Mouse (Mus musculus) embryonic facial prominence, embryonic 11.5 days (tissue): ENCODE measurements at regions not wholly inside any gene's neighbourhood (a gene's known extent, or its start where the extent isn't known, plus 50 kb on each side); places are given as distances from the start of the nearest gene placed in this dataset.
"Not testable (repeated sequence)": the region's sequence is repeated elsewhere in the genome, so short reads cannot be mapped to it uniquely, and the experiment has no call there.

ENCODE experiments used
- ATAC-seq: fragments of 200-750 bp; cut with Nextera tagmentation; replicated peaks from 2 replicates; pipeline ENCODE4 v1.8.0; 2017; ENCODE audit warnings: low read depth; ENCODE audit not compliant: insufficient number of reproducible peaks, low FRiP score, low TSS enrichment
- DNase-seq: peaks from one replicate; pipeline ENCODE4 v3.0.0-alpha.2; 2015; ENCODE audit warnings: low spot score
- H3K27ac ChIP-seq: fragments of 300-500 bp; sonication (generic); replicated peaks from 2 replicates; pipeline ENCODE4 v1.5.1; 2014; ENCODE audit warnings: mild to moderate bottlenecking, low read depth, low read length, control low read depth
- H3K27me3 ChIP-seq: fragments of 300-500 bp; sonication (generic); 2 replicates; pipeline ENCODE4 v1.6.1; 2014; ENCODE audit warnings: mild to moderate bottlenecking, low read length, moderate library complexity, mixed read lengths; ENCODE audit not compliant: control insufficient read depth, insufficient read depth
- H3K36me3 ChIP-seq: fragments of 300-500 bp; sonication (generic); replicated peaks from 2 replicates; pipeline ENCODE4 v1.6.1; 2014; ENCODE audit warnings: low read depth, mild to moderate bottlenecking, low read length, moderate library complexity, mixed read lengths; ENCODE audit not compliant: control insufficient read depth, insufficient read depth
- H3K4me1 ChIP-seq: fragments of 300-500 bp; sonication (generic); 2 replicates; pipeline ENCODE4 v1.6.1; 2014; ENCODE audit warnings: low read length, mixed read lengths; ENCODE audit not compliant: control insufficient read depth, insufficient read depth
- H3K4me2 ChIP-seq: fragments of 300-500 bp; sonication (generic); 2 replicates; pipeline ENCODE4 v1.6.1; 2014; ENCODE audit warnings: low read depth, mild to moderate bottlenecking, control low read depth, low read length, moderate library complexity
- H3K4me3 ChIP-seq: fragments of 300-500 bp; sonication (generic); 2 replicates; pipeline ENCODE4 v1.5.1; 2014; ENCODE audit warnings: low read depth, low read length, control low read depth
- H3K9ac ChIP-seq: fragments of 300-500 bp; sonication (generic); replicated peaks from 2 replicates; pipeline ENCODE4 v1.6.1; 2014; ENCODE audit warnings: mild to moderate bottlenecking, control low read depth, low read length
- H3K9me3 ChIP-seq: fragments of 300-500 bp; sonication (generic); replicated peaks from 2 replicates; pipeline ENCODE4 v1.6.1; 2016; ENCODE audit warnings: mild to moderate bottlenecking, low read length, inconsistent platforms, mixed read lengths; ENCODE audit not compliant: control insufficient read depth
- WGBS: fragments of 180-500 bp; shearing (Covaris S2); extraction: QIAGEN DNeasy Blood & Tissue Kit; methylation state at CpG from one replicate; pipeline ENCODE4 v1.1.7; 2014; 5-methylcytosine and 5-hydroxymethylcytosine counted together

DNA sequence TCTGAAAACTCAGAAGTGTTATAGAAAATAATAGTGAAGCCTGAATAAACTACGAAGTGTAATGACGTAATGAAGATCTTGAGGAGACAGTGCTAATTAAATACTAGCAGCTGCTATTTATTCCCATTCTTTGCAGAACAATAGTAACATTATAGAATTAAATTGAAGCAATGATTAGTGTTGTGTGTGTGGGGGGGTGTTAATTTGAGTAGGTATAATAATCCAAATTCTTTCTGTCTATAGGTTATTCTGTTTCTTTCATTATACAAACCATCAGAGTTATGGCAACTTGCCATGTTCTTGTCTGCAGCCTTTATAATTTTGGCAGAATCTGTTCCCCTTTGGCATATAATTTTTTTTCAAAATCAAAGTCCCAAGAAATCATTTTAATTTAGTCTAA lies 203.9 kb upstream of the Kcnj3 start:
- H3K9ac ChIP-seq = no peak overlapping the region
- 88% methylated on average over 2 of the region's 2 CpGs for WGBS
- DNase-seq (no peak), ATAC-seq (no peak)
- no peak overlapping the region for H3K4me3 ChIP-seq
- H3K4me1 ChIP-seq = no peaks in the 10 kb centered on the region
- H3K9me3 ChIP-seq = no peaks in the 10 kb centered on the region
- no peak overlapping the region for H3K4me2 ChIP-seq
- no peaks in the 10 kb centered on the region for H3K27me3 ChIP-seq
- no peak overlapping the region for H3K27ac ChIP-seq
- H3K36me3 ChIP-seq = no peaks in the 10 kb centered on the region

DNA sequence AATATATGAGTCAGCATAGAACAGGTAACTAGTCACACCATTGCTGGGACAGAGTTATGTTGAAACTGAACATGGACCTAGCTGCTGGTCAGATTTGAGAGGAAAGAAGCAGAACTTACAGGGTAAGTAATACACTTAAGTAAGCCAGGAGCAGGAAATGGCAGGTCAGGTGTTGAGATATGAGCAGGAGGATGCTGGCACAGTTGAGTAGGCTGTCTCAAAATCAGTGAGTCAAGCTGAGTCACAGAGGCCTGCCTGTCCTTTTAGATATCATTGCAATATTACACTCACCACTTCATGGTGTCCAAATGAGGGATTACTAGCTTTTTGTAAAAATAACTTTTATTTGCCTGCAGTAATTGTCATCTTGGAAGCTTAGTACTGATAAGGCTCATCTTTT lies 182.6 kb upstream of the Kcnj3 start:
- Histone ChIP-seq H3K9me3 (no peaks in the 10 kb centered on the region), H3K4me3 (no peak overlapping the region), H3K4me2 (no peak overlapping the region), H3K9ac (no peak overlapping the region), H3K36me3 (no peaks in the 10 kb centered on the region), H3K4me1 (no peaks in the 10 kb centered on the region), H3K27me3 (no peaks in the 10 kb centered on the region), H3K27ac (no peak overlapping the region)
- DNase-seq (no peak), ATAC-seq (no peak)

- no peak overlapping the region for H3K9ac ChIP-seq
- H3K4me3 ChIP-seq = no peak overlapping the region
- DNase-seq (no peak), ATAC-seq (no peak)
- H3K27me3 ChIP-seq = no peaks in the 10 kb centered on the region
- no peak overlapping the region for H3K27ac ChIP-seq
- H3K4me1 ChIP-seq = no peaks in the 10 kb centered on the region
- no peaks in the 10 kb centered on the region for H3K36me3 ChIP-seq
- WGBS = 69% methylated on average over 1 of the region's 1 CpGs
- H3K9me3 ChIP-seq = no peaks in the 10 kb centered on the region
- no peak overlapping the region for H3K4me2 ChIP-seq
Observed at GRCm38 (mm10) chr2:55262721-55263278, 173.0 kb upstream of the Kcnj3 start.

DNA sequence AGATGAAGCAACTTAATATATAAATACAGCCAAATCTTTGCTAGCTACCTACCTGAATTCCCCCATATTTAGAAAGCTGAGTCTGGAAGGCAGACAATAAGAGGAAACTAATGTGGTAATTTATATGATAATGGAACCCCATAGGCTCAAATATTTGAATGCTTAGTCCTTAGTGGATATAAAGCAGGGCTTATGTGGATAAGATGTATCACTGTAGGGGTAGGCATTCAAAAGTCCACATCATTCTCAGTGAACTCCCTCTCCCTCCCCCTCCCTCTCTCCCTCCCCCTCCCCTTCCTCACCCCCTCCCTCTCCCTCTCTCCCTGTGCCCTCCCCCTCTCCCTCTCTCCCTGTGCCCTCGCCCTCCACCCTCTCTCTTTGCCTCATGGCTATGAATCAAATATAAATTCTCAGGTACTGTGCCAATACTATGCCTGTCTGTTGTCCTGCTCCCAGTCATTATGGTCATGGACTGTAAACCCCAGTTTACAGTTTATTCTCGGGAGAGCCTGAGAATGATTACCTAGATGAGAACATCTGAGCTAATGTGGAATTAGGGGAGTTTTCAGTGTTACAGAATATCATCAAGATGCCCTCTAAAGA lies 171.8 kb upstream of the Kcnj3 start:
- Histone ChIP-seq H3K4me2 (no peak overlapping the region), H3K9ac (no peak overlapping the region), H3K4me1 (no peaks in the 10 kb centered on the region), H3K27me3 (no peaks in the 10 kb centered on the region), H3K27ac (no peak overlapping the region), H3K4me3 (no peak overlapping the region), H3K36me3 (no peaks in the 10 kb centered on the region), H3K9me3 (no peaks in the 10 kb centered on the region)
- ATAC-seq (no peak), DNase-seq (no peak)
- 84% methylated on average over 1 of the region's 2 CpGs for WGBS

DNA sequence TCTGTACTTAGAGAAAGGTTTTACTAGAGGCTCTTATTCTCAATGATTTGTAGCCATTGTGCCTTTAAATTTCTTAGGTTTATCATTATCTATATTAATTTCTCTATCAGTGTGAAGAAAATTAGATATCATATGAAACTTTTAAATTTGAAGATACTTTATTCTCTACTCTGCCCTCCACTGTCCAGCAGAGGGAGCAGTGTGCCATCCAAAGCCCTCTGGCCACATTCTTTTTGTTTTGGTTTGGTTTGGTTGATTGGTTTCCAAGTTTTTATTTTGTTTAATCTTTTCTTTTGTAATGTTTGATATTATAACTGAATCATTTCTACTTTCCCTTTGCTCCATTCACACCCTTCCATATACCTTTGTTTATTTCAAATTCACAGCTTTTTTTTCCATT lies 129.4 kb upstream of the Kcnj3 start:
- Histone ChIP-seq H3K9ac (no peak overlapping the region), H3K4me3 (no peak overlapping the region), H3K4me1 (no peaks in the 10 kb centered on the region), H3K27me3 (no peaks in the 10 kb centered on the region), H3K4me2 (no peak overlapping the region), H3K36me3 (no peaks in the 10 kb centered on the region), H3K9me3 (no peaks in the 10 kb centered on the region), H3K27ac (no peak overlapping the region)
- peak; percentile 22 for DNase-seq
- ATAC-seq = no peak

DNA sequence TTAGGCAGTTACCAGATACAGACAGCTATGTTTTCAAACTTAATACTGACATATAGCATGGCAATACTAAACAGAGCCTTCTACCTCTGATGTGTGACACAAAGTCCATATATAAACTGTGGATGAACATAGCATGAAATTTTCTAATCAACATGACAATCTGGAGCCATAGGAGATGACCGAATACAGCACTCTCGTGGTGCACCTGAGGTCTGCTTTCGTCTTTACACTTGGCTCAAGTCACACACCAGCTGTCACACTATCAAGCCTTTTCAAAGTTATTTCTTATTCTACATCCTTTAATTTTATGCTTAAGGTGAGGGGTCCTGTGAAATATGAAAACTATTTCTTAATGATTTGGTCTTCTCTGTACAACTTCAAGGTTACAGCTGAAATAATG lies 120.1 kb upstream of the Kcnj3 start:
- Histone ChIP-seq H3K9ac (no peak overlapping the region), H3K36me3 (no peaks in the 10 kb centered on the region), H3K4me1 (no peaks in the 10 kb centered on the region), H3K27me3 (no peaks in the 10 kb centered on the region), H3K4me2 (no peak overlapping the region), H3K4me3 (no peak overlapping the region), H3K9me3 (no peaks in the 10 kb centered on the region), H3K27ac (no peak overlapping the region)
- DNase-seq (no peak), ATAC-seq (no peak)
- 85% methylated on average over 3 of the region's 3 CpGs for WGBS

- not testable (repeated sequence) for H3K4me3 ChIP-seq, H3K36me3 ChIP-seq, H3K4me1 ChIP-seq, H3K9me3 ChIP-seq, H3K9ac ChIP-seq, H3K27me3 ChIP-seq, H3K27ac ChIP-seq, DNase-seq, H3K4me2 ChIP-seq, ATAC-seq
- WGBS = 84% methylated on average over 5 of the region's 5 CpGs
Observed at GRCm38 (mm10) chr2:55354061-55354460, 81.7 kb upstream of the Kcnj3 start.
